Mouse (Mus musculus) gastrocnemius, postnatal 10 days (tissue): ENCODE measurements around the gene Wdr60. TPM values are rescaled to one million over a fixed set of nuclear protein-coding genes. Genes with fewer than 3 reads are reported as not detected.
"Not testable (repeated sequence)": the region's sequence is repeated elsewhere in the genome, so short reads cannot be mapped to it uniquely, and the experiment has no call there.

ENCODE experiments used
- DNase-seq: peaks from one replicate; pipeline ENCODE4 v3.0.0; 2021; ENCODE audit warnings: mixed read lengths
- long read RNA-seq, 2 experiments: library from polyadenylated mRNA; stranded (forward); transcript quantifications; one replicate each; pipeline ENCODE4 v2.0.0; 2021
- total RNA-seq, 2 experiments: library from RNA; stranded (reverse); gene quantifications; 2 replicates each; pipeline ENCODE4 v1.2.3; 2021

Gene Wdr60
- total RNA-seq: 1 to 10 TPM; 4.8 to 5.7 TPM
- long read RNA-seq, experiment 1, partial matches to known transcripts: 0 of 6 reads
- long read RNA-seq, experiment 1, other reads (novel, unspliced or antisense): 3 of 6 reads
- long read RNA-seq, experiment 2, transcript Wdr60-201 (22 exons, 3,721 nt): major isoform, 5 of 7 reads
- long read RNA-seq, experiment 2, partial matches to known transcripts: 1 of 7 reads
- long read RNA-seq, experiment 2, other reads (novel, unspliced or antisense): 1 of 7 reads

- peak; percentile 88 for DNase-seq
Measured at GRCm38 (mm10) chr12:116262555-116263341, at the start of gene Wdr60. Wdr60 (minus strand) TSS chr12:116263022.

GRCm38 (mm10) chr12:116308612-116309011, 45.8 kb upstream of the Wdr60 start:
- DNase-seq: no peak

DNA sequence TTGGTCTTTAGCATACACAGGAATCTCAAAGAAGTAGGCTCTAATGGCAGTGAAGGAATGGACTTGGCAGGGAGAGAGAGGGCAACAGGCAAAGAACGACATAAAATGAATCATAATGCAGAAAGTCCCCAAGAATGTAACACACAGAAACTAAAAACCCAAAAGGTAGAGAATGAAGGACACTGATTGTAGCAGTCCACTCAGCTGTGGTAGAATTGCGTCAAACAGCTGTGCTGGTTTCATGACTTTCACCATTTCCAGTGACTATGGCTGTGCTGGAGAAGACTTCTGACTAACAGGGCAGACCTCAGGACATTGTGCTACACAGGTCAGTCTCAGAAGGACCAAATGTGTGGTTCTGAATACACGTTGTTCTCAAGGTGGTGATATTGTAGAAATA, 45.0 kb upstream of the Wdr60 start:
- no peak for DNase-seq

DNA sequence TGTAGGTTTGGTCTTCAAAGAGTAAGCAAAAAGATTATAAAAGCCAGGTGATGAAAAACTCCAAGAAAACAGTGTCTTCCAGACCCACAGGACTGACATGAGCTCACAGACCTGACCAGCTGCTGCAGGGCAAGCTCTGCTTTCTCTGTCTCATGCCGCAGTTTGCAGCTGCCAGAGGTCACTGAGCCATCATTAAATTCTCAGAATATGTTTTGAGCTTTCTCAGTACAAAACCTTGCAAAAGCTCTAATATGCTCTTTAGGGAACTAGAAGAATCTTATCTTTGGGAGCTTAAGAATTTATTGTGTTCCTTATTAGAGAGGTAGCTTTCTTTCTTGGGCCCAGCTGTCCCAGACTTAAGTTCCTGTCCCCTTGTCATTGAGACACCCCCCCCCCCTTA, 43.2 kb upstream of the Wdr60 start:
- no peak for DNase-seq

DNA sequence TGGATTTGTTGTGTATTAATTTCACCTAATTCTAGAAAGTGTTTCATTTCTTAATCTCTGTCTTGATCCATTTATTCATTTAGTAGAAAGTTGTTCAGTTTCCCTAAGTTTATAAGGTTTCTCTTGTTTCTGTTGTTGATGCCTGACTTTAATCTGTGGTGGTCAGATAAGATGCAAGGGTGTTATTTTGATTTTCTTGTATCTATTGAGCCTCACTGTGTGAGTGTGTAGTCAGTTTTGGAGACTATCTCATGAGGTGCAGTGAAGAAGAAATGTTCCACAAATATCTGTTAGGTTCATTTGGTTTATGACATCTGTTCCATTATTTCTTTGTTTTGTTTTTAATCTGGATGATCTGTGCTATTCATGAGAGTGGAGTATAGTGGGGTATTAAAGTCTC, 39.4 kb upstream of the Wdr60 start:
- DNase-seq: no peak

DNA sequence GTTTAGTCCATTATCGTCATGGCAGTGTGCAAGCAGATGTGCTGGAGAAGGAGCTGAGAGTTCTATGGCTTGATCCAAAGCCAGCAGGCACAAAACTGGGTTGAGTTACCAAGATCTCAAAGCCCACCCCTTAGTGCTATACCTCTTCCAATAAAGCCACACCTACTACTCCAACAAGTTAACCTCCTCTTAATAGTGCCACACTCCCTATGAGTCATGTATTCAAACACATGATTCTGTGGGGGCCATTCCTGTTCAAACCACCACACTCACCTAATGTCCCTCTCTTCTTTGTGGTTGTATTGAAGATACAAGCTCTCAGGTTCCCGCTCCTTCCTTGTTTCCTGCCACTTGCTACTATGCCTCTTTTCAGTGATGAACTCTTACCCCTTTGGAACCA, 37.1 kb upstream of the Wdr60 start:
- no peak for DNase-seq

GRCm38 (mm10) chr12:116293599-116294292, 30.9 kb upstream of the Wdr60 start:
- DNase-seq: no peak

GRCm38 (mm10) chr12:116293185-116293584, 30.4 kb upstream of the Wdr60 start:
- no peak for DNase-seq

DNA sequence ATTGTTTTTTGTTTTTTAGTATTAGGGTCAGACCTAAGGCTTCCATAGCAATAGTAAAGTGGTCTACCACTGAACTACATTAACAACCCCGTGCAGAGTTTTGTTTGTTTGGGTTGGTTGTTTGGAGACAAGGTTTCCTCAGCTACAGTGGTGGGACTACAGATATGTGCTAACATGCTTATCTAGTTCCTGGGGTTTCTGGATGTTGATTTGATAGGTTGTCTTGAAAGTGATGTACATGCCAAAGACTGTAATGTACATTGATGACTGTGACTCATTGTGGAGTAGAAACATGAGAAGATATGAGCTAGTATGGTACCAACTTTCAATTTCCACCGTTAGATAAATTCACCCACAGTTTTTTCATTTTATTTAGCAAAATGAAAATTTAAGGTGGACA, 20.7 kb upstream of the Wdr60 start:
- DNase-seq: no peak

DNA sequence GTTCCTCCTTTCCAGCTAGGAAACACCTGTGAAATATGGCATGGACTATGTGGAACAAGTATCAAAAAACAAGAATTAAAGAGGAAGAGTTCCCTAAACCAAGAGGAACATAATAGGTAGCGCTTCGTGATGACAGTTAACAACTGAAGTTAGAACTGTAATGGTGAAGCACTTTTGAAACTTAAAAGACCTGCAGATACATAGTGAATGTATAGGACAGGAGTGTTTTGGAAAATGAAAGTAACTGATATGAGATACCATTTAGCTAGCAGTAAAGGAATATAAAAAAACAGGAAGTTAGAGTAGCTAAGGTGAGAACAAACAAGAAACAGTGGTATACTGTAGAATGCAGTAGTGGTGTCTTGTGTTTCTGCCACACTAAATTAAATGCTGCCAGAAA, 20.0 kb upstream of the Wdr60 start:
- no peak for DNase-seq

- DNase-seq: no peak
Measured at GRCm38 (mm10) chr12:116281427-116282281, 18.8 kb upstream of the Wdr60 start.

DNA sequence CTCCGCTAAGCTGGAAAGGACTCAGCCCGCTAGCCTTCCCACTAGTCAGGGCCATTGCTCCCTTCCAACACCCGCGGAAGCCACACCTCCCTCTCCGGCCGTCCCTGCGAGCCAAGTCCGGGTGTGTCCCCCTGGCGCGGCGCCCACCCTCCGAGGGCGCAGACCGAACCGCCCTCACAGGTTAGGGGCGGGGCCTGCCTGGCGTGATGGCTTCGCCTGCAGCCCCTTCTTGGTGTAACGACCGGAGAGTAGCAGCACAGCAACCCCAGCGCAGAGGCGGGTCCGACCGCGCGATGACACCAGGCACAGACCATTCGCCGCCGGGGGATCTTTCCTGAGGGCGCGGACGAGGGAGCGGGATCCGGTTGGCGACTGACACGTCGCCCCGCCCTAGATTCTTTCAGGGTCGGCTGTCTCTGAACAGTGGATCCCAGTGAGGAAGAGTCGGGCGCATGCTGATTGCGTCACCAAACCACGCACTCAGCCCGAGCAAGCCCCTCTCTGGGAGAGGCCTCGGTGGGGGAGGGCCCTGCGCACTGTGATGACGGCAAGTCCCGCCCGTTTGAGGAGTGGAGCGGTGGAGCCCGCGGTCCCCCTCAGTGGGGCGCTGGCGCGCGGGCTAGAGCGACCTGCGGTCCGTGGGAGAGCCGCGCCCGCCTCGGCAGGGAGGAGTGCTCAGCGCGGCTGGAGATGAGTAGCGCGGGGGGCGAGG, 18.0 kb upstream of the Wdr60 start, which contains the start of gene Esyt2:
Esyt2 (plus strand) TSS at position 544 of the 712 bp plus-strand sequence.
- DNase-seq: peak; percentile 99

GRCm38 (mm10) chr12:116280149-116280652, 17.4 kb upstream of the Wdr60 start:
- DNase-seq: no peak

GRCm38 (mm10) chr12:116279181-116279580, 16.4 kb upstream of the Wdr60 start:
- no peak for DNase-seq

DNA sequence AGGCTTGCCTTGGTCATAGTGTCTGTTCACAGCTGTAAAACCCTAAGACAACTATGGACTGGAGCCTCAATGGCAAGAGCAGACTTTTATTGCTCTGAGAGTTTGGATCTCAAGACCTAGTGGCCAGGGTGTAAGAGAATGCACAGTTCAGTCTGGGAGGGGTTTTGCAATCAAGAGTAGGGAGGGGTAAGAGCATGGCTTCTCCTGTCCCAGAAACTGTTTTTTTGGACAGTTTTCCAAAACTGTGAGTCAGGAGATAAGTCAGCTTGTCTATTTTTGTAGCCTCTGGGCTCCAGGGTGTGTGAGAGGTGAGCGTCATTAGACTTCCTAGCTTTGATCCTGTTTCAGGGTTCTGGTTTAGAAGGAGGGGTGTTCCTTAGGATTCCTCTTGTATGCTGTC, 15.7 kb upstream of the Wdr60 start:
- DNase-seq: no peak

DNA sequence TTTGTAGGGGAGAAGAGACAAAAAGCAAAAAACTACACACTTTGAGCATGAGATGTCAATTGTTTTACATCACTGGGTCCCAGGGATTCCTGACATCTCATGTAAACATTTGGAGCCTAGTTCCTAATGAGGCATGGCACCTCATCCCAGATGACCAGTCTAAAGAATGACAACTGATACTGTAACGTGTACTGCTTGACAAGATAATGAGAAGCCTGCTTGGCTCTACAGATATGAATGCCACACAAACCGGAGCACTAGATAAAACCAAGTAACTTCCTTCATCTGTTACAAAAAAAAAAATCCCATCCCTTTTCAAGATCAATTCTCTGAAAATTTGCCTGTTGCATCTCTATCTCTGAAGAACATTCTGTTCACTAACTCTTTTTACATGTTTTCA, 14.1 kb upstream of the Wdr60 start:
- DNase-seq: no peak

- no peak for DNase-seq
Measured at GRCm38 (mm10) chr12:116275631-116276030, 12.8 kb upstream of the Wdr60 start.

GRCm38 (mm10) chr12:116275086-116275485, 12.3 kb upstream of the Wdr60 start, which contains the start of gene Gm11027:
Gm11027 (plus strand) TSS chr12:116275386.
- DNase-seq: not testable (repeated sequence)

DNA sequence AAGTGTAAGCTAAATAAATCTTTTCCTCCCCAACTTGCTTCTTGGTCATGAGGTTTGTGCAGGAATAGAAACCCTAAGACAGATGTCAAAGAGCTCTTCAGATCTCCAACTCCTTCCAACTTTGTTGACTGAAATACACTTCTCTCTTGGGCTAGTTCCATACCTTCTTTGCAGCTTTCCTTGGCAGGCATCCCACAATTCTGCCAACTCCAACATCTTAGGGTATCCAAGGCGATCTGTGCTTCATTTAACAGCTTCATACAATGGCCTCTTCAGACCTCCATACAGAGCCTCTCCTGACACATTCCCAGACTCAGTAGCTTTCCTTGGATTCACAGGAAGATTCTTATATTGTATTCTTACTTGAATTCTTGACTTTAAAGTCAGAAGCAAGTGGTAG, 10.9 kb upstream of the Wdr60 start:
- no peak for DNase-seq

DNA sequence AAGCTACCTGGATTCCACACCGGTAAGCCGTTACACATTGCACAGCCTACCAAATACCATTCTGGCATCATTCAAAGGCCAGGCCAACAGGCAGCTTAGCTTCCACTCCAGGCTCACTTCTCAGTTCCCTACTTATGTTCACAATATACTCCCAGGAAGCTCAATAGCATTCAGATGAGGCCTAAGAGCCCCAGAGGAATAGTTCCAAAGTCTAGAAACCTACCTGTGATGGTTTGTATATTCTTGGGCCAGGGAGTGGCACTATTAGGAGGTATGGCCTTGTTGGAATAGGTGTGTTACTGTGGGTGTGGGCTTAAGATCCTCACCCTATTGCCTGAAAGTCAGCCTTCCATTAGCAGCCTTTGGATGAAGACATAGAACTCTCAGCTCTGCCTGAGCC, 8.2 kb upstream of the Wdr60 start:
- DNase-seq: no peak

GRCm38 (mm10) chr12:116270538-116270937, 7.7 kb upstream of the Wdr60 start:
- no peak for DNase-seq
